Mouse (Mus musculus) B cell, adult 2 months (primary cell): ENCODE results near the gene Fgd3.
A peak's percentile ranks its signal among the peaks of the same experiment; 100 is the strongest.

Experiments used
- DNase-seq, 2 experiments: peaks; one replicate each; pipeline ENCODE4 v3.0.0; 2022

The Fgd3 gene

GRCm38 (mm10) chr13:49300771-49301170, 19.3 kb downstream of the Fgd3 start:
- no peak for DNase-seq

GRCm38 (mm10) chr13:49298514-49299381, 21.4 kb downstream of the Fgd3 start:
- peak; percentile 64 for DNase-seq

- DNase-seq, result no peak
Observed at GRCm38 (mm10) chr13:49296270-49296669, 23.8 kb downstream of the Fgd3 start.

GRCm38 (mm10) chr13:49294108-49294507, 26.0 kb downstream of the Fgd3 start:
- DNase-seq, result no peak

GRCm38 (mm10) chr13:49291949-49292348, 28.2 kb downstream of the Fgd3 start:
- DNase-seq, result no peak

GRCm38 (mm10) chr13:49291398-49291797, 28.7 kb downstream of the Fgd3 start:
- peak; percentile 81 to 84 for DNase-seq

GRCm38 (mm10) chr13:49287224-49287623, 32.9 kb downstream of the Fgd3 start:
- DNase-seq, result no peak

GRCm38 (mm10) chr13:49286750-49287149, 33.4 kb downstream of the Fgd3 start:
- DNase-seq, result no peak

- no peak for DNase-seq
Observed at GRCm38 (mm10) chr13:49283686-49284085, 36.4 kb downstream of the Fgd3 start.

- no peak for DNase-seq
Observed at GRCm38 (mm10) chr13:49282168-49282567, 37.9 kb downstream of the Fgd3 start.

- DNase-seq, result peak; percentile 44 to 53
Observed at GRCm38 (mm10) chr13:49271831-49272765, 48.0 kb downstream of the Fgd3 start.

- no peak for DNase-seq
Observed at GRCm38 (mm10) chr13:49270500-49270899, 49.6 kb downstream of the Fgd3 start.

- peak in 1 of 2 experiments; percentile 37 for DNase-seq
Observed at GRCm38 (mm10) chr13:49267645-49268044, 52.5 kb downstream of the Fgd3 start.

- DNase-seq, result peak in 1 of 2 experiments; percentile 39
Observed at GRCm38 (mm10) chr13:49260036-49260722, 59.9 kb downstream of the Fgd3 start.

- no peak for DNase-seq
Observed at GRCm38 (mm10) chr13:49257819-49258313, 62.2 kb downstream of the Fgd3 start.

- peak; percentile 42 to 46 for DNase-seq
Observed at GRCm38 (mm10) chr13:49252746-49253145, 67.4 kb downstream of the Fgd3 start.

- peak; percentile 32 to 37 for DNase-seq
Observed at GRCm38 (mm10) chr13:49252113-49252512, 68.0 kb downstream of the Fgd3 start.

GRCm38 (mm10) chr13:49250716-49251517, 69.2 kb downstream of the Fgd3 start:
- peak; percentile 76 to 77 for DNase-seq

- DNase-seq, result peak in 1 of 2 experiments; percentile 39
Observed at GRCm38 (mm10) chr13:49249634-49250033, 70.5 kb downstream of the Fgd3 start.

GRCm38 (mm10) chr13:49248923-49249322, 71.2 kb downstream of the Fgd3 start:
- peak; percentile 46 to 49 for DNase-seq

- no peak for DNase-seq
Observed at GRCm38 (mm10) chr13:49248467-49248862, 71.6 kb downstream of the Fgd3 start, which contains the start of gene Susd3. Susd3 (minus strand) TSS chr13:49248706.
